Mouse (Mus musculus) stomach, embryonic 16.5 days (tissue): ENCODE measurements around the gene Col6a2. TPM values are rescaled to one million over a fixed set of nuclear protein-coding genes. Genes with fewer than 3 reads are reported as not detected.

Experiments
- ATAC-seq: fragments of 200-750 bp; cut with Nextera tagmentation; 2 replicates; pipeline ENCODE4 v1.8.0; 2017; ENCODE audit warnings: moderate number of reproducible peaks, moderate TSS enrichment; ENCODE audit not compliant: insufficient read depth, low FRiP score
- H3K27ac ChIP-seq: fragments of 300-500 bp; sonication (generic); 2 replicates; pipeline ENCODE4 v1.5.1; 2014; ENCODE audit warnings: low read length
- H3K27me3 ChIP-seq: fragments of 300-500 bp; sonication (generic); 2 replicates; pipeline ENCODE4 v1.6.1; 2014; ENCODE audit warnings: low read length, control low read depth, mixed read lengths; ENCODE audit not compliant: control insufficient read depth, insufficient read depth
- H3K36me3 ChIP-seq: fragments of 300-500 bp; sonication (generic); 2 replicates; pipeline ENCODE4 v1.6.1; 2014; ENCODE audit warnings: low read length; ENCODE audit not compliant: control insufficient read depth, insufficient read depth
- H3K4me1 ChIP-seq: fragments of 300-500 bp; sonication (generic); 2 replicates; pipeline ENCODE4 v1.6.1; 2014; ENCODE audit warnings: low read length, control low read depth, mixed read lengths; ENCODE audit not compliant: control insufficient read depth, insufficient read depth
- H3K4me2 ChIP-seq: fragments of 300-500 bp; sonication (generic); 2 replicates; pipeline ENCODE4 v1.6.1; 2014; ENCODE audit warnings: low read depth, low read length, mixed read lengths
- H3K4me3 ChIP-seq: fragments of 300-500 bp; sonication (generic); replicated peaks from 2 replicates; pipeline ENCODE4 v1.5.1; 2014; ENCODE audit warnings: mild to moderate bottlenecking, low read length
- H3K9ac ChIP-seq: fragments of 300-500 bp; sonication (generic); 2 replicates; pipeline ENCODE4 v1.6.1; 2014; ENCODE audit warnings: low read length
- H3K9me3 ChIP-seq: fragments of 300-500 bp; sonication (generic); replicated peaks from 2 replicates; pipeline ENCODE4 v1.6.1; 2016; ENCODE audit warnings: low read length, control low read depth; ENCODE audit not compliant: control insufficient read depth
- WGBS: fragments of 180-500 bp; shearing (Covaris S2); extraction: QIAGEN DNeasy Blood & Tissue Kit; methylation state at CpG from one replicate; pipeline ENCODE4 v1.1.7; 2014; 5-methylcytosine and 5-hydroxymethylcytosine counted together
- polyA plus RNA-seq: library from polyadenylated mRNA; unstranded; fragments of >200 nt; fragmentation: Nextera tagmentation; extraction: Ambion mirVana; gene quantifications from 2 replicates; pipeline ENCODE4 v1.2.1, GENCODE M21; 2015

Col6a2 gene
- polyA plus RNA-seq, 1 experiment from 2014 or later = 287 TPM

- WGBS = 44% methylated on average over 5 of the region's 5 CpGs
- no peak overlapping the region for H3K4me2 ChIP-seq
- peaks cover 15% of the 10 kb centered on the region for H3K4me1 ChIP-seq
- no peaks in the 10 kb centered on the region for H3K9me3 ChIP-seq
- H3K4me3 ChIP-seq = no peak overlapping the region
- H3K27me3 ChIP-seq = no peaks in the 10 kb centered on the region
- no peak overlapping the region for H3K9ac ChIP-seq
- peak overlapping the region; percentile 85 for H3K27ac ChIP-seq
- no peak for ATAC-seq
- no peaks in the 10 kb centered on the region for H3K36me3 ChIP-seq
These were observed 4.3 kb upstream of the Col6a2 start for GRCm38 (mm10) chr10:76627714-76628113.

GRCm38 (mm10) chr10:76624903-76625302 lies 1.5 kb upstream of the Col6a2 start:
- Histone ChIP-seq H3K27me3 (no peaks in the 10 kb centered on the region), H3K4me1 (peaks cover 15% of the 10 kb centered on the region), H3K9me3 (no peaks in the 10 kb centered on the region), H3K27ac (no peak overlapping the region), H3K4me3 (no peak overlapping the region), H3K36me3 (no peaks in the 10 kb centered on the region), H3K4me2 (no peak overlapping the region), H3K9ac (no peak overlapping the region)
- ATAC-seq = no peak
- 57% methylated on average over 7 of the region's 7 CpGs for WGBS

GRCm38 (mm10) chr10:76623734-76624133 lies 304 bp upstream of the Col6a2 start:
- WGBS = 16% methylated on average over 7 of the region's 7 CpGs
- H3K4me1 ChIP-seq = peaks cover 15% of the 10 kb centered on the region
- ATAC-seq = no peak
- H3K36me3 ChIP-seq = no peaks in the 10 kb centered on the region
- peak overlapping the region; percentile 71 for H3K4me2 ChIP-seq
- no peaks in the 10 kb centered on the region for H3K27me3 ChIP-seq
- no peaks in the 10 kb centered on the region for H3K9me3 ChIP-seq
- peak overlapping the region; percentile 48 for H3K9ac ChIP-seq
- peak overlapping the region; percentile 67; the same call in 1 of the 2 replicates for H3K4me3 ChIP-seq
- H3K27ac ChIP-seq = peak overlapping the region; percentile 90

- Histone ChIP-seq H3K4me1 (peaks cover 15% of the 10 kb centered on the region), H3K4me2 (peak overlapping the region; percentile 71), H3K9me3 (no peaks in the 10 kb centered on the region), H3K27me3 (no peaks in the 10 kb centered on the region), H3K9ac (peak overlapping the region; percentile 88), H3K4me3 (peak overlapping the region; percentile 67), H3K27ac (peak overlapping the region; percentile 79), H3K36me3 (no peaks in the 10 kb centered on the region)
- 61% methylated on average over 4 of the region's 4 CpGs for WGBS
- no peak for ATAC-seq
These were observed 1.0 kb downstream of the Col6a2 start for GRCm38 (mm10) chr10:76622411-76622810.

- H3K4me1 ChIP-seq = no peaks in the 10 kb centered on the region
- 65% methylated on average over 7 of the region's 7 CpGs for WGBS
- no peak for ATAC-seq
- H3K4me2 ChIP-seq = no peak overlapping the region
- H3K27ac ChIP-seq = no peak overlapping the region
- H3K9ac ChIP-seq = no peak overlapping the region
- H3K4me3 ChIP-seq = no peak overlapping the region
- no peaks in the 10 kb centered on the region for H3K9me3 ChIP-seq
- H3K36me3 ChIP-seq = peaks cover 16% of the 10 kb centered on the region
- no peaks in the 10 kb centered on the region for H3K27me3 ChIP-seq
These were observed 11.0 kb downstream of the Col6a2 start for GRCm38 (mm10) chr10:76612473-76612872.

- ATAC-seq = no peak
- Histone ChIP-seq H3K9ac (no peak overlapping the region), H3K9me3 (no peaks in the 10 kb centered on the region), H3K4me2 (no peak overlapping the region), H3K4me1 (no peaks in the 10 kb centered on the region), H3K27ac (no peak overlapping the region), H3K36me3 (peaks cover 7% of the 10 kb centered on the region), H3K27me3 (no peaks in the 10 kb centered on the region), H3K4me3 (no peak overlapping the region)
- 69% methylated on average over 3 of the region's 3 CpGs for WGBS
These were observed 20.7 kb downstream of the Col6a2 start for GRCm38 (mm10) chr10:76602690-76603089.

GRCm38 (mm10) chr10:76596338-76596737 lies 27.1 kb downstream of the Col6a2 start:
- no peak overlapping the region for H3K4me3 ChIP-seq
- H3K4me2 ChIP-seq = no peak overlapping the region
- H3K36me3 ChIP-seq = no peaks in the 10 kb centered on the region; the same call in 1 of the 2 replicates
- H3K4me1 ChIP-seq = no peaks in the 10 kb centered on the region
- no peaks in the 10 kb centered on the region for H3K27me3 ChIP-seq
- ATAC-seq = peak; percentile 15; the same call in 1 of the 2 replicates
- 89% methylated on average over 31 of the region's 31 CpGs for WGBS
- no peak overlapping the region for H3K9ac ChIP-seq
- H3K27ac ChIP-seq = no peak overlapping the region
- H3K9me3 ChIP-seq = no peaks in the 10 kb centered on the region

GRCm38 (mm10) chr10:76590197-76590596 lies 33.2 kb downstream of the Col6a2 start:
- Histone ChIP-seq H3K27me3 (no peaks in the 10 kb centered on the region), H3K4me2 (no peak overlapping the region), H3K36me3 (no peaks in the 10 kb centered on the region), H3K9ac (no peak overlapping the region), H3K9me3 (no peaks in the 10 kb centered on the region), H3K4me1 (no peaks in the 10 kb centered on the region), H3K27ac (no peak overlapping the region), H3K4me3 (no peak overlapping the region)
- WGBS = 76% methylated on average over 11 of the region's 11 CpGs
- ATAC-seq = no peak

- Histone ChIP-seq H3K4me1 (no peaks in the 10 kb centered on the region), H3K36me3 (no peaks in the 10 kb centered on the region), H3K4me2 (no peak overlapping the region), H3K9ac (no peak overlapping the region), H3K4me3 (no peak overlapping the region), H3K27ac (no peak overlapping the region), H3K27me3 (no peaks in the 10 kb centered on the region), H3K9me3 (no peaks in the 10 kb centered on the region)
- WGBS = 25% methylated on average over 1 of the region's 1 CpGs
- ATAC-seq = no peak
These were observed 37.2 kb downstream of the Col6a2 start for GRCm38 (mm10) chr10:76586190-76586589.

GRCm38 (mm10) chr10:76584138-76584537 lies 39.3 kb downstream of the Col6a2 start:
- Histone ChIP-seq H3K9me3 (no peaks in the 10 kb centered on the region), H3K27ac (no peak overlapping the region), H3K27me3 (no peaks in the 10 kb centered on the region), H3K36me3 (no peaks in the 10 kb centered on the region), H3K4me1 (no peaks in the 10 kb centered on the region), H3K4me2 (peak overlapping the region; percentile 34; the same call in 1 of the 2 replicates), H3K9ac (no peak overlapping the region), H3K4me3 (no peak overlapping the region)
- ATAC-seq = no peak
- WGBS = 15% methylated on average over 10 of the region's 10 CpGs
